Mouse (Mus musculus) small intestine, adult 2 months (tissue): ENCODE measurements around the gene Scnn1g. TPM values are rescaled to one million over a fixed set of nuclear protein-coding genes. Genes with fewer than 3 reads are reported as not detected.

ENCODE experiments used
- H3K27ac ChIP-seq: fragments of 200-500 bp; 2 replicates; pipeline ENCODE4 v1.5.1; 2012; ENCODE audit warnings: low read depth, low read length, control low read depth, inconsistent platforms; ENCODE audit not compliant: insufficient read depth
- H3K27me3 ChIP-seq: fragments of 200-500 bp; 2 replicates; pipeline ENCODE4 v1.6.1; 2012; ENCODE audit warnings: mild to moderate bottlenecking, moderate library complexity, low read length, inconsistent platforms; ENCODE audit not compliant: control insufficient read depth, insufficient read depth
- H3K36me3 ChIP-seq: fragments of 200-500 bp; 2 replicates; pipeline ENCODE4 v1.6.1; 2012; ENCODE audit warnings: mild to moderate bottlenecking, low read length, control low read depth, inconsistent platforms; ENCODE audit not compliant: control insufficient read depth, insufficient read depth
- H3K4me1 ChIP-seq: fragments of 200-500 bp; 2 replicates; pipeline ENCODE4 v1.6.1; 2012; ENCODE audit warnings: low read length, inconsistent platforms, mixed read lengths; ENCODE audit not compliant: control insufficient read depth, insufficient read depth, insufficient read length
- H3K4me3 ChIP-seq: fragments of 200-500 bp; 2 replicates; pipeline ENCODE4 v1.5.1; 2012; ENCODE audit warnings: low read depth, mild to moderate bottlenecking, control low read depth, inconsistent platforms, low read length, moderate library complexity
- CTCF ChIP-seq: fragments of 200-500 bp; IDR thresholded peaks from 2 replicates; pipeline ENCODE4 v1.5.1; 2012; ENCODE audit warnings: low read depth, mild to moderate bottlenecking, control low read depth, inconsistent platforms, low read length, moderate library complexity, mixed read lengths; ENCODE audit not compliant: insufficient replicate concordance, insufficient read length; ENCODE audit errors: extremely low read depth
- POLR2A ChIP-seq: fragments of 200-500 bp; IDR thresholded peaks from 2 replicates; pipeline ENCODE4 v1.6.1; 2012; ENCODE audit warnings: low read depth, mild to moderate bottlenecking, control low read depth, inconsistent platforms, low read length, moderate library complexity
- WGBS: fragments of 180-500 bp; shearing (Covaris S2); methylation state at CpG from one replicate; pipeline ENCODE4 v1.1.7; 2018; 5-methylcytosine and 5-hydroxymethylcytosine counted together
- polyA plus RNA-seq: library from polyadenylated mRNA; depleted of rRNA; stranded (reverse); fragments of >200 nt; gene quantifications from 2 replicates; pipeline ENCODE4 v1.2.3, GENCODE M21; 2012

Gene Scnn1g
- polyA plus RNA-seq, 1 experiment = not detected

GRCm38 (mm10) chr7:121778980-121779379 lies 44.7 kb downstream of the Scnn1g start:
- H3K4me3 ChIP-seq = no peak overlapping the region
- H3K27me3 ChIP-seq = no peaks in the 10 kb centered on the region
- TF ChIP-seq CTCF (no peak), POLR2A (no peak)
- no peaks in the 10 kb centered on the region for H3K4me1 ChIP-seq
- H3K27ac ChIP-seq = no peak overlapping the region
- no peaks in the 10 kb centered on the region for H3K36me3 ChIP-seq
- 48% methylated on average over 3 of the region's 3 CpGs for WGBS

GRCm38 (mm10) chr7:121779409-121779808 lies 45.1 kb downstream of the Scnn1g start:
- no peaks in the 10 kb centered on the region for H3K27me3 ChIP-seq
- no peak for TF ChIP-seq POLR2A
- TF ChIP-seq CTCF = no peak

GRCm38 (mm10) chr7:121782188-121782909 lies 48.1 kb downstream of the Scnn1g start:
- Histone ChIP-seq H3K27me3 (no peaks in the 10 kb centered on the region), H3K4me1 (no peaks in the 10 kb centered on the region), H3K36me3 (no peaks in the 10 kb centered on the region), H3K4me3 (no peak overlapping the region), H3K27ac (no peak overlapping the region)
- no peak for TF ChIP-seq CTCF
- WGBS = 39% methylated on average over 3 of the region's 3 CpGs

More at GRCm38 (mm10) chr7:121779409-121779808, 45.1 kb downstream of the Scnn1g start:
- no peak overlapping the region for H3K27ac ChIP-seq
- H3K4me3 ChIP-seq = no peak overlapping the region
- no peaks in the 10 kb centered on the region for H3K36me3 ChIP-seq
- no peaks in the 10 kb centered on the region for H3K4me1 ChIP-seq

- Histone ChIP-seq H3K27me3 (no peaks in the 10 kb centered on the region), H3K4me3 (no peak overlapping the region), H3K4me1 (no peaks in the 10 kb centered on the region), H3K36me3 (no peaks in the 10 kb centered on the region), H3K27ac (no peak overlapping the region)
- WGBS = 82% methylated on average over 8 of the region's 8 CpGs
- TF ChIP-seq POLR2A (no peak), CTCF (no peak)
Measured at GRCm38 (mm10) chr7:121785651-121786228, 51.5 kb downstream of the Scnn1g start.

- Histone ChIP-seq H3K27ac (no peak overlapping the region), H3K36me3 (no peaks in the 10 kb centered on the region), H3K4me3 (no peak overlapping the region), H3K4me1 (no peaks in the 10 kb centered on the region), H3K27me3 (no peaks in the 10 kb centered on the region)
- no peak for TF ChIP-seq POLR2A
- no peak for TF ChIP-seq CTCF
- WGBS = 25% methylated on average over 9 of the region's 9 CpGs
Measured at GRCm38 (mm10) chr7:121797781-121798180, 63.5 kb downstream of the Scnn1g start.

GRCm38 (mm10) chr7:121802471-121802870 lies 68.2 kb downstream of the Scnn1g start:
- no peaks in the 10 kb centered on the region for H3K36me3 ChIP-seq
- H3K4me1 ChIP-seq = no peaks in the 10 kb centered on the region
- H3K27me3 ChIP-seq = no peaks in the 10 kb centered on the region
- WGBS = 67% methylated on average over 2 of the region's 2 CpGs
- no peak overlapping the region for H3K27ac ChIP-seq
- no peak overlapping the region for H3K4me3 ChIP-seq
- TF ChIP-seq POLR2A (no peak), CTCF (no peak)

- H3K27me3 ChIP-seq = no peaks in the 10 kb centered on the region
- TF ChIP-seq CTCF (no peak), POLR2A (no peak)
- no peaks in the 10 kb centered on the region for H3K36me3 ChIP-seq
- H3K4me3 ChIP-seq = no peak overlapping the region
- no peaks in the 10 kb centered on the region for H3K4me1 ChIP-seq
- 75% methylated on average over 4 of the region's 4 CpGs for WGBS
- no peak overlapping the region for H3K27ac ChIP-seq
Measured at GRCm38 (mm10) chr7:121803011-121803410, 68.7 kb downstream of the Scnn1g start.
